Mouse (Mus musculus): Measurements from ENCODE around the gene Hnrnpa2b1. TPM values are rescaled to one million over a fixed set of nuclear protein-coding genes. Genes with fewer than 3 reads are reported as not detected.

The Hnrnpa2b1 gene
- polyA plus RNA-seq, 1 experiment from 2014 or later: 712 TPM

Other genes with a start within 250 kb of the Hnrnpa2b1 start
- gene Nfe2l3, start 37.2 kb downstream of the Hnrnpa2b1 start, polyA plus RNA-seq (2015; fragmentation: Nextera tagmentation; extraction: Ambion mirVana): 0.15 and 0.21 TPM in 2 replicates
- 169 and 198 TPM in 2 replicates for gene Cbx3, start 466 bp upstream of the Hnrnpa2b1 start, polyA plus RNA-seq (2015; fragmentation: Nextera tagmentation; extraction: Ambion mirVana)
- 8.8 TPM in 2 replicates for gene Snx10, start 54.0 kb upstream of the Hnrnpa2b1 start, polyA plus RNA-seq (2015; fragmentation: Nextera tagmentation; extraction: Ambion mirVana)